Mouse (Mus musculus): ENCODE data around the gene Lactbl1. TPM values are rescaled to one million over a fixed set of nuclear protein-coding genes. Genes with fewer than 3 reads are reported as not detected.

Gene Lactbl1
- total and polyA plus RNA-seq, 3 experiments: 0.08 TPM; not detected in 2

- no peaks in the 10 kb centered on the region for H3K27me3 ChIP-seq (ENCODE audit: control insufficient read depth, insufficient read depth, low read length)
- no peak overlapping the region for H3K4me3 ChIP-seq
These were observed 58.2 kb downstream of the Lactbl1 start for GRCm38 (mm10) chr4:136680641-136681040.

GRCm38 (mm10) chr4:136684485-136684884 lies 62.1 kb downstream of the Lactbl1 start:
- no peaks in the 10 kb centered on the region for H3K4me1 ChIP-seq (ENCODE audit: control insufficient read depth, insufficient read depth, low read length)
- intact Hi-C loops (cut with DNase I): no loop called here
- H3K36me3 ChIP-seq (ENCODE audit: control insufficient read depth, insufficient read depth, low read length): no peaks in the 10 kb centered on the region
- no peak overlapping the region for H3K4me3 ChIP-seq
- H3K9ac ChIP-seq (ENCODE audit: low read depth, low read length): no peak overlapping the region
- no peak overlapping the region for H3K27ac ChIP-seq
- no peaks in the 10 kb centered on the region for H3K27me3 ChIP-seq (ENCODE audit: control insufficient read depth, insufficient read depth, low read length)
- no peak for TF ChIP-seq POLR2A (IDR thresholded peaks at IDR 0.05; ENCODE audit: insufficient read depth, low read depth, low read length)
- no peak for TF ChIP-seq CTCF (IDR thresholded peaks at IDR 0.05)
- TF ChIP-seq EP300 (IDR thresholded peaks at IDR 0.05; ENCODE audit: insufficient read depth, low read depth, low read length): no peak
- no peaks in the 10 kb centered on the region for H3K79me2 ChIP-seq (replicated peaks; ENCODE audit: control insufficient read depth, insufficient read depth, low read length)
- DNase-seq: no peak
- WGBS: 75% methylated on average over 6 of the region's 6 CpGs

More at GRCm38 (mm10) chr4:136680641-136681040, 58.2 kb downstream of the Lactbl1 start:
- Histone ChIP-seq H3K9ac (ENCODE audit: low read depth, low read length) (no peak overlapping the region), H3K36me3 (ENCODE audit: control insufficient read depth, insufficient read depth, low read length) (no peaks in the 10 kb centered on the region), H3K79me2 (replicated peaks; ENCODE audit: control insufficient read depth, insufficient read depth, low read length) (no peaks in the 10 kb centered on the region), H3K4me1 (ENCODE audit: control insufficient read depth, insufficient read depth, low read length) (no peaks in the 10 kb centered on the region), H3K27ac (no peak overlapping the region)
- no peak for DNase-seq
- intact Hi-C loops (cut with DNase I): no loop called here
- TF ChIP-seq EP300 (IDR thresholded peaks at IDR 0.05; ENCODE audit: insufficient read depth, low read depth, low read length) (no peak), CTCF (IDR thresholded peaks at IDR 0.05) (no peak), POLR2A (IDR thresholded peaks at IDR 0.05; ENCODE audit: insufficient read depth, low read depth, low read length) (no peak)
- 93% methylated on average over 14 of the region's 14 CpGs for WGBS

- TF ChIP-seq EP300 (IDR thresholded peaks at IDR 0.05; ENCODE audit: insufficient read depth, low read depth, low read length) (no peak), CTCF (IDR thresholded peaks at IDR 0.05) (no peak), POLR2A (IDR thresholded peaks at IDR 0.05; ENCODE audit: insufficient read depth, low read depth, low read length) (no peak)
- H3K4me1 ChIP-seq (ENCODE audit: control insufficient read depth, insufficient read depth, low read length): no peaks in the 10 kb centered on the region
- no peaks in the 10 kb centered on the region for H3K27me3 ChIP-seq (ENCODE audit: control insufficient read depth, insufficient read depth, low read length)
- no peak for DNase-seq
- no peak overlapping the region for H3K4me3 ChIP-seq
- H3K9ac ChIP-seq (ENCODE audit: low read depth, low read length): no peak overlapping the region
- no peak overlapping the region for H3K27ac ChIP-seq
- intact Hi-C loops (cut with DNase I): no loop called here
- no peaks in the 10 kb centered on the region for H3K79me2 ChIP-seq (replicated peaks; ENCODE audit: control insufficient read depth, insufficient read depth, low read length)
- WGBS: 78% methylated on average over 10 of the region's 10 CpGs
- H3K36me3 ChIP-seq (ENCODE audit: control insufficient read depth, insufficient read depth, low read length): no peaks in the 10 kb centered on the region
These were observed 63.0 kb downstream of the Lactbl1 start for GRCm38 (mm10) chr4:136685431-136685869.

GRCm38 (mm10) chr4:136688113-136688512 lies 65.7 kb downstream of the Lactbl1 start:
- intact Hi-C loops (cut with DNase I): no loop called here
- H3K36me3 ChIP-seq (ENCODE audit: control insufficient read depth, insufficient read depth, low read length): no peaks in the 10 kb centered on the region
- TF ChIP-seq EP300 (IDR thresholded peaks at IDR 0.05; ENCODE audit: insufficient read depth, low read depth, low read length) (no peak), CTCF (IDR thresholded peaks at IDR 0.05) (no peak), POLR2A (IDR thresholded peaks at IDR 0.05; ENCODE audit: insufficient read depth, low read depth, low read length) (no peak)
- WGBS: 64% methylated on average over 4 of the region's 4 CpGs
- H3K4me3 ChIP-seq: no peak overlapping the region
- no peaks in the 10 kb centered on the region for H3K27me3 ChIP-seq (ENCODE audit: control insufficient read depth, insufficient read depth, low read length)
- no peak for DNase-seq
- no peak overlapping the region for H3K9ac ChIP-seq (ENCODE audit: low read depth, low read length)
- no peaks in the 10 kb centered on the region for H3K4me1 ChIP-seq (ENCODE audit: control insufficient read depth, insufficient read depth, low read length)
- no peaks in the 10 kb centered on the region for H3K79me2 ChIP-seq (replicated peaks; ENCODE audit: control insufficient read depth, insufficient read depth, low read length)
- H3K27ac ChIP-seq: no peak overlapping the region

Small RNA genes within 50 kb of the gene (microRNA-seq; reads per million reads assigned to microRNA genes)
- 0 reads per million in 2 experiments for gene Gm22180

Other genes starting within 250 kb of the Lactbl1 start
- not detected for gene Htr1d, start 199.1 kb upstream of the Lactbl1 start, total RNA-seq (2021)
- gene Htr1d, start 199.1 kb upstream of the Lactbl1 start, polyA plus RNA-seq (2012; rRNA removed): 0.04 and 0.09 TPM in 2 replicates
- under 1 TPM; 0.31 to 0.45 TPM for gene 6030445D17Rik, start 160.4 kb upstream of the Lactbl1 start, total RNA-seq (2021)
- 0.27 and 0.56 TPM in 2 replicates for gene 6030445D17Rik, start 160.4 kb upstream of the Lactbl1 start, polyA plus RNA-seq (2012; rRNA removed)
- 10 to 100 TPM; 36.5 to 37.8 TPM for gene Luzp1, start 152.9 kb upstream of the Lactbl1 start, total RNA-seq (2021)
- 11.0 and 21.4 TPM in 2 replicates for gene Luzp1, start 152.9 kb upstream of the Lactbl1 start, polyA plus RNA-seq (2012; rRNA removed)
- 10 to 100 TPM; 27.0 to 27.1 TPM for gene Kdm1a, start 19.9 kb upstream of the Lactbl1 start, total RNA-seq (2021)
- gene Kdm1a, start 19.9 kb upstream of the Lactbl1 start, polyA plus RNA-seq (2012; rRNA removed): 18.7 and 28.1 TPM in 2 replicates
- not detected for gene Tex46, start 12.2 kb upstream of the Lactbl1 start, total RNA-seq (2021)
- not detected in 2 replicates for gene Tex46, start 12.2 kb upstream of the Lactbl1 start, polyA plus RNA-seq (2012; rRNA removed)
- under 1 TPM; 0.73 to 0.77 TPM for gene Ephb2, start 213.4 kb downstream of the Lactbl1 start, total RNA-seq (2021)
- 0.96 and 1.2 TPM in 2 replicates for gene Ephb2, start 213.4 kb downstream of the Lactbl1 start, polyA plus RNA-seq (2012; rRNA removed)